Mouse (Mus musculus): ENCODE results near the gene Ralgps2.

The Ralgps2 gene

GRCm38 (mm10) chr1:156939251-156940141, at the start of gene Ralgps2:
Ralgps2 (minus strand) TSS chr1:156939626.
- peak; percentile 46 to 50 for DNase-seq (ENCODE audit: low spot score in 2 of 2)

- no peak for DNase-seq (ENCODE audit: low spot score in 2 of 2)
Measured at GRCm38 (mm10) chr1:156987576-156987975, 48.1 kb upstream of the Ralgps2 start.

- DNase-seq (ENCODE audit: low spot score in 2 of 2), result no peak
Measured at GRCm38 (mm10) chr1:156986641-156987345, 47.4 kb upstream of the Ralgps2 start.

GRCm38 (mm10) chr1:156985657-156986640, 46.5 kb upstream of the Ralgps2 start:
- DNase-seq (ENCODE audit: low spot score in 2 of 2), result no peak

- DNase-seq (ENCODE audit: low spot score in 2 of 2), result no peak
Measured at GRCm38 (mm10) chr1:156983009-156983870, 43.8 kb upstream of the Ralgps2 start.

- DNase-seq (ENCODE audit: low spot score in 2 of 2), result no peak
Measured at GRCm38 (mm10) chr1:156981975-156982374, 42.5 kb upstream of the Ralgps2 start.

- DNase-seq (ENCODE audit: low spot score in 2 of 2), result no peak
Measured at GRCm38 (mm10) chr1:156979722-156980121, 40.3 kb upstream of the Ralgps2 start.

- DNase-seq (ENCODE audit: low spot score in 2 of 2), result no peak
Measured at GRCm38 (mm10) chr1:156978656-156979055, 39.2 kb upstream of the Ralgps2 start.

GRCm38 (mm10) chr1:156973857-156974256, 34.4 kb upstream of the Ralgps2 start:
- no peak for DNase-seq (ENCODE audit: low spot score in 2 of 2)

GRCm38 (mm10) chr1:156972391-156972790, 33.0 kb upstream of the Ralgps2 start:
- no peak for DNase-seq (ENCODE audit: low spot score in 2 of 2)

- DNase-seq (ENCODE audit: low spot score in 2 of 2), result no peak
Measured at GRCm38 (mm10) chr1:156971206-156971811, 31.9 kb upstream of the Ralgps2 start.

- DNase-seq (ENCODE audit: low spot score in 2 of 2), result no peak
Measured at GRCm38 (mm10) chr1:156970641-156971040, 31.2 kb upstream of the Ralgps2 start.

GRCm38 (mm10) chr1:156968107-156968506, 28.7 kb upstream of the Ralgps2 start:
- no peak for DNase-seq (ENCODE audit: low spot score in 2 of 2)

GRCm38 (mm10) chr1:156964586-156964932, 25.1 kb upstream of the Ralgps2 start:
- no peak for DNase-seq (ENCODE audit: low spot score in 2 of 2)

- no peak for DNase-seq (ENCODE audit: low spot score in 2 of 2)
Measured at GRCm38 (mm10) chr1:156963871-156964585, 24.6 kb upstream of the Ralgps2 start.

GRCm38 (mm10) chr1:156961481-156962265, 22.2 kb upstream of the Ralgps2 start:
- no peak for DNase-seq (ENCODE audit: low spot score in 2 of 2)

GRCm38 (mm10) chr1:156959004-156959403, 19.6 kb upstream of the Ralgps2 start:
- DNase-seq (ENCODE audit: low spot score in 2 of 2), result no peak

GRCm38 (mm10) chr1:156957360-156957759, 17.9 kb upstream of the Ralgps2 start:
- no peak for DNase-seq (ENCODE audit: low spot score in 2 of 2)

Data from urinary bladder, postnatal 36 days (tissue).